ENCODE assay signal across 16 mouse cellular contexts in the genomic region with DNA sequence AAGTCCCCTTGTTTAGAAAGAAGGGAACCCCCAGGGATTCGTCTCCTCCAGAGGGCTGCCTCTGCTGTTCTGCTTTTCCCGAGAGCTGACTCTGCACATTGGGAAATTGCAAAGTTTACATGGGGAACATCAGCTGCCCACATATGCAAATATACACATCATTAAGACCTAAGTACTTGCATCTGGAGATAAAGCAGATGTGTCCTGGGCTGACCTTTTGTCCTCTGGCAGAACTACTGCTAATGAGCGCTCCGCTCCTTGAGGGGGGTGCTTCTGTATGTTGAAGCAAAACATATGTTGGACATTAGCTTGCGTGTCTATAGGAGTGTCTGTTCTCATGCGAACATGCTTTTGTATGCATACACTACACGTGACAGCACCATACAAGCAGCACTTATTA. TPM values are rescaled to one million over a fixed set of nuclear protein-coding genes. Genes with fewer than 3 reads are reported as not detected.
A peak's percentile ranks its signal among the peaks of the same experiment; 100 is the strongest.
DNase-seq lines count a peak whose midpoint lies in the region; ATAC-seq and TF ChIP-seq lines count a peak whose summit lies in the region.
"Had no signal": no experiment of that assay in that cellular context is flagged by ENCODE, and none has a peak within 500 bp of the region (broad histone marks: within the 10 kb centered on the region; RNA-seq: fewer than 3 reads in every experiment).

No protein-coding gene starts in this region.

- no peaks in the 10 kb centered on the region for H3K36me3 ChIP-seq in heart, embryonic 15.5 days
- H3K36me3 ChIP-seq in neural tube, embryonic 15.5 days = no peaks in the 10 kb centered on the region
- no peaks in the 10 kb centered on the region for H3K36me3 ChIP-seq in limb, embryonic 14.5 days (ENCODE audit: control insufficient read depth, insufficient read depth, low read length)
- H3K36me3 ChIP-seq in stomach, postnatal 0 days (ENCODE audit: control insufficient read depth, insufficient read depth, low read length) = no peaks in the 10 kb centered on the region
- H3K36me3 ChIP-seq: midbrain, embryonic 12.5 days had no signal

- TF ChIP-seq EP300 in stomach, postnatal 0 days (optimal IDR thresholded peaks at IDR 0.05) = no peak

- TF ChIP-seq POLR2A in limb, embryonic 14.5 days (IDR thresholded peaks at IDR 0.05; ENCODE audit: borderline replicate concordance, extremely low read depth, insufficient read depth, insufficient read length) = no peak

- no peaks in the 10 kb centered on the region for H3K27me3 ChIP-seq in heart, embryonic 15.5 days
- no peaks in the 10 kb centered on the region for H3K27me3 ChIP-seq in neural tube, embryonic 15.5 days (replicated peaks)
- no peaks in the 10 kb centered on the region for H3K27me3 ChIP-seq in limb, embryonic 14.5 days (ENCODE audit: control insufficient read depth, insufficient read depth, low read length)
- H3K27me3 ChIP-seq in stomach, postnatal 0 days (ENCODE audit: control insufficient read depth, insufficient read depth, low read length) = no peaks in the 10 kb centered on the region
- H3K27me3 ChIP-seq: midbrain, embryonic 12.5 days had no signal

- TF ChIP-seq CTCF in stomach, postnatal 0 days (IDR thresholded peaks at IDR 0.05; ENCODE audit: low read depth) = no peak

- intact Hi-C loops in heart, postnatal 14 days (cut with DNase I) = no loop called here
- intact Hi-C loops in left cerebral cortex, postnatal 14 days (cut with DNase I) = no loop called here

- H3K27ac ChIP-seq in heart, embryonic 15.5 days = no peak overlapping the region
- H3K27ac ChIP-seq in neural tube, embryonic 15.5 days (replicated peaks) = no peak overlapping the region
- H3K27ac ChIP-seq in limb, embryonic 14.5 days (replicated peaks; ENCODE audit: low read depth, low read length) = no peak overlapping the region
- H3K27ac ChIP-seq in stomach, postnatal 0 days (replicated peaks) = peak overlapping the region; percentile 69
- H3K27ac ChIP-seq: heart, adult 2 months; midbrain, embryonic 12.5 days had no signal

- peak; percentile 19; the same call in 1 of the 2 replicates for ATAC-seq in heart, embryonic 15.5 days (replicated peaks; ENCODE audit: insufficient number of reproducible peaks, insufficient read depth, low FRiP score, low read depth)
- ATAC-seq in neural tube, embryonic 15.5 days (ENCODE audit: low FRiP score) = no peak
- 0 out of 2 replicates have a peak, but pooled peaks have one; percentile 23 for ATAC-seq in limb, embryonic 14.5 days (ENCODE audit: low FRiP score, low read depth)
- peak; percentile 71; the same call in 1 of the 2 replicates for ATAC-seq in stomach, postnatal 0 days (ENCODE audit: low FRiP score, low TSS enrichment)
- ATAC-seq: hindbrain, embryonic 16.5 days had no signal

- no peak overlapping the region for H3K4me2 ChIP-seq in heart, embryonic 15.5 days
- H3K4me2 ChIP-seq in neural tube, embryonic 15.5 days = no peak overlapping the region
- no peak overlapping the region for H3K4me2 ChIP-seq in limb, embryonic 14.5 days (replicated peaks; ENCODE audit: low read depth, low read length, severe bottlenecking)
- 0 out of 2 replicates have a peak overlapping the region, but pooled peaks have one; percentile 8 for H3K4me2 ChIP-seq in stomach, postnatal 0 days (replicated peaks; ENCODE audit: low read depth)
- H3K4me2 ChIP-seq: midbrain, embryonic 12.5 days had no signal

- no peak overlapping the region for H3K4me3 ChIP-seq in heart, embryonic 15.5 days
- no peak overlapping the region for H3K4me3 ChIP-seq in neural tube, embryonic 15.5 days (replicated peaks)
- H3K4me3 ChIP-seq in limb, embryonic 14.5 days (replicated peaks; ENCODE audit: low read length) = no peak overlapping the region
- no peak overlapping the region for H3K4me3 ChIP-seq in stomach, postnatal 0 days (ENCODE audit: low read depth, low read length)
- H3K4me3 ChIP-seq: heart, adult 2 months; midbrain, embryonic 12.5 days had no signal

- H3K4me1 ChIP-seq in heart, embryonic 15.5 days (replicated peaks) = no peaks in the 10 kb centered on the region; the same call in 1 of the 2 replicates
- H3K4me1 ChIP-seq in neural tube, embryonic 15.5 days = no peaks in the 10 kb centered on the region
- peaks cover 3% of the 10 kb centered on the region; the same call in 1 of the 2 replicates for H3K4me1 ChIP-seq in limb, embryonic 14.5 days (ENCODE audit: control insufficient read depth, insufficient read depth, low read length)
- peaks cover 8% of the 10 kb centered on the region; the same call in 1 of the 2 replicates for H3K4me1 ChIP-seq in stomach, postnatal 0 days (replicated peaks; ENCODE audit: control insufficient read depth, insufficient read depth)
- H3K4me1 ChIP-seq: midbrain, embryonic 12.5 days had no signal

- WGBS in heart, embryonic 15.5 days = 67% methylated on average over 7 of the region's 7 CpGs
- WGBS in neural tube, embryonic 15.5 days = 78% methylated on average over 7 of the region's 7 CpGs
- WGBS in limb, embryonic 14.5 days = 38% methylated on average over 7 of the region's 7 CpGs
- 46% methylated on average over 7 of the region's 7 CpGs for WGBS in stomach, postnatal 0 days

- no peak for DNase-seq in heart, postnatal 14 days
- peak; percentile 12 for DNase-seq in neural tube, embryonic 10.5 days (ENCODE audit: extremely low spot score, low spot score)
- peak; percentile 29 for DNase-seq in limb, embryonic 14.5 days (ENCODE audit: low spot score)
- DNase-seq in stomach, postnatal 0 days (ENCODE audit: low spot score) = peak; percentile 31
- DNase-seq in left cerebral cortex, postnatal 14 days (ENCODE audit: low spot score in 2 of 2) = no peak
- DNase-seq in layer of hippocampus, adult 8-10 months (ENCODE audit: low spot score in 2 of 2) = no peak
- DNase-seq: B cell, adult 2 months; left cerebral cortex, postnatal 4 days; right cerebral cortex, postnatal 25 days had no signal

- H3K9me3 ChIP-seq in heart, embryonic 15.5 days (replicated peaks) = no peaks in the 10 kb centered on the region
- H3K9me3 ChIP-seq in neural tube, embryonic 15.5 days (replicated peaks) = no peaks in the 10 kb centered on the region
- no peaks in the 10 kb centered on the region for H3K9me3 ChIP-seq in limb, embryonic 14.5 days (ENCODE audit: control insufficient read depth, low read length)
- no peaks in the 10 kb centered on the region for H3K9me3 ChIP-seq in stomach, postnatal 0 days (ENCODE audit: control insufficient read depth, low read length)
- H3K9me3 ChIP-seq: midbrain, embryonic 12.5 days had no signal

- H3K9ac ChIP-seq in heart, embryonic 15.5 days = no peak overlapping the region
- H3K9ac ChIP-seq in neural tube, embryonic 15.5 days (replicated peaks) = no peak overlapping the region
- H3K9ac ChIP-seq in limb, embryonic 14.5 days (ENCODE audit: low read depth, low read length, severe bottlenecking) = no peak overlapping the region
- no peak overlapping the region for H3K9ac ChIP-seq in stomach, postnatal 0 days (ENCODE audit: low read length)
- H3K9ac ChIP-seq: midbrain, embryonic 12.5 days had no signal

RNA-seq across cellular contexts. Expression of a gene that starts 23.3 kb away (rescaled TPM):
- polyA plus RNA-seq in heart, embryonic 15.5 days (2015; fragmentation: Nextera tagmentation; extraction: Ambion mirVana) = 12.6 and 18.1 TPM in 2 replicates
- 1 to 10 TPM; 7.0 to 8.0 TPM for total RNA-seq in heart, postnatal 14 days (2021)
- polyA plus RNA-seq in neural tube, embryonic 15.5 days (2015; fragmentation: Nextera tagmentation; extraction: Ambion mirVana) = 22.7 and 25.7 TPM in 2 replicates
- 46.1 and 52.6 TPM in 2 replicates for polyA plus RNA-seq in limb, embryonic 14.5 days (2012; rRNA removed)
- 28.5 and 31.8 TPM in 2 replicates for polyA plus RNA-seq in limb, embryonic 14.5 days (2014; fragmentation: Nextera tagmentation; extraction: Ambion mirVana)
- polyA plus RNA-seq in stomach, postnatal 0 days (2015; fragmentation: Nextera tagmentation; extraction: Ambion mirVana) = 17.0 and 19.4 TPM in 2 replicates
- 10 to 100 TPM; 23.4 to 24.5 TPM for total RNA-seq in left cerebral cortex, postnatal 14 days (2021)
- 10 to 100 TPM; 25.1 to 31.9 (median 28.0) TPM for total RNA-seq in layer of hippocampus, adult 8-10 months (2022)

RNA-seq across cellular contexts. Expression of a gene that starts 55.8 kb away (rescaled TPM):
- not detected in 2 replicates for polyA plus RNA-seq in heart, embryonic 15.5 days (2015; fragmentation: Nextera tagmentation; extraction: Ambion mirVana)
- not detected for total RNA-seq in heart, postnatal 14 days (2021)
- polyA plus RNA-seq in neural tube, embryonic 15.5 days (2015; fragmentation: Nextera tagmentation; extraction: Ambion mirVana) = 0.10 TPM in 1 of 2 replicates, not detected in the other
- 0.04 TPM in 1 of 2 replicates, not detected in the other for polyA plus RNA-seq in limb, embryonic 14.5 days (2012; rRNA removed)
- not detected in 2 replicates for polyA plus RNA-seq in limb, embryonic 14.5 days (2014; fragmentation: Nextera tagmentation; extraction: Ambion mirVana)
- polyA plus RNA-seq in stomach, postnatal 0 days (2015; fragmentation: Nextera tagmentation; extraction: Ambion mirVana) = 0.63 and 1.0 TPM in 2 replicates
- not detected for total RNA-seq in left cerebral cortex, postnatal 14 days (2021)
- total RNA-seq in layer of hippocampus, adult 8-10 months (2022) = not detected
- total RNA-seq: heart, adult 2 months; left cerebral cortex, postnatal 4 days had no signal
- polyA plus RNA-seq: midbrain, embryonic 12.5 days; neural tube, embryonic 14.5 days; thymus, postnatal 0 days had no signal

Comparison
In these comparisons a context has a peak if more than half of its experiments do, and no peak if none do; other contexts are left out.
1. DNase-seq: peak in neural tube, embryonic 10.5 days (single experiment), limb, embryonic 14.5 days (single experiment) and stomach, postnatal 0 days (single experiment); none in heart, postnatal 14 days (0 of 2), left cerebral cortex, postnatal 14 days (0 of 2) and layer of hippocampus, adult 8-10 months (0 of 2).